Mouse (Mus musculus) lung, adult 2 months (tissue): Measurements from ENCODE around the gene Pakap.

ENCODE experiments used
- CTCF ChIP-seq: fragments of 200-500 bp; IDR thresholded peaks from 2 replicates; pipeline ENCODE4 v1.5.1; 2011; ENCODE audit warnings: mild to moderate bottlenecking, low read length, control low read depth; ENCODE audit not compliant: insufficient read depth
- POLR2A ChIP-seq: fragments of 200-500 bp; IDR thresholded peaks from 2 replicates; pipeline ENCODE4 v1.6.1; 2011; ENCODE audit warnings: low read depth, mild to moderate bottlenecking, control low read depth, low read length, borderline replicate concordance; ENCODE audit errors: extremely low read depth

DNA sequence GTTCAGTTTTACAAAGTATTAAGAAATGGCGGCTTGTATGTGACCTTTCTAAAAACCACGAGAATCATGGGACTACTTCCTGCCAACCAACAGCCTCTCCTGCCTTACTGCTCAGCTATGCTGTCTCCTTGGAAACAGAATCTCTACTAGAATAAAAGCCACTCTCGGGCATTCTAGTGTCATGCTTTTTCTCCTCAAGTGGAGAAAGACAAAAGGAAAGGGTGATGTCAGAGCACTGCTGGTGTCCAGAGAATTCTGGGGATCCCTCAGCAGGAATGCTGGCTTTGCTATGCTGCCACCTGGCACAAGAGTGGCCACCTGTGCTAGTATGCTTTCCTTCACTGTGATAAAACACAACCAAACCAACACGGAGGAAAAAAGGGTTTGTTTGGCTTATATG is 92.5 kb downstream of the Pakap start:
- TF ChIP-seq POLR2A (no peak), CTCF (no peak)
